Comparison of ENCODE assay signal across 32 mouse cellular contexts in genomic region chr2:27058251-27058650, GRCm38 (mm10). TPM values are rescaled to one million over a fixed set of nuclear protein-coding genes. Genes with fewer than 3 reads are reported as not detected.
A peak's percentile ranks its signal among the peaks of the same experiment; 100 is the strongest.
DNase-seq lines count a peak whose midpoint lies in the region; ATAC-seq and TF ChIP-seq lines count a peak whose summit lies in the region.
"Had no signal": no experiment of that assay in that cellular context is flagged by ENCODE, and none has a peak within 500 bp of the region (broad histone marks: within the 10 kb centered on the region; RNA-seq: fewer than 3 reads in every experiment).

No protein-coding gene starts in this region.

- 65% methylated on average over 4 of the region's 4 CpGs for WGBS in heart, postnatal 0 days
- WGBS in stomach, embryonic 15.5 days = 36% methylated on average over 4 of the region's 4 CpGs
- WGBS in stomach, postnatal 0 days = 35% methylated on average over 4 of the region's 4 CpGs
- WGBS in limb, embryonic 12.5 days = 21% methylated on average over 4 of the region's 4 CpGs
- 39% methylated on average over 4 of the region's 4 CpGs for WGBS in stomach, embryonic 16.5 days

- no peak for TF ChIP-seq CTCF in heart, postnatal 0 days (IDR thresholded peaks at IDR 0.05; ENCODE audit: low read depth)
- no peak for TF ChIP-seq CTCF in stomach, postnatal 0 days (IDR thresholded peaks at IDR 0.05; ENCODE audit: low read depth)

- H3K27ac ChIP-seq in heart, postnatal 0 days (ENCODE audit: low read depth) = no peak overlapping the region
- no peak overlapping the region for H3K27ac ChIP-seq in stomach, embryonic 15.5 days
- H3K27ac ChIP-seq in stomach, postnatal 0 days (replicated peaks) = no peak overlapping the region
- peak overlapping the region; percentile 71 for H3K27ac ChIP-seq in limb, embryonic 12.5 days
- H3K27ac ChIP-seq in stomach, embryonic 16.5 days (ENCODE audit: low read length) = no peak overlapping the region
- H3K27ac ChIP-seq: heart, embryonic 15.5 days; hindbrain, embryonic 14.5 days; liver, embryonic 15.5 days had no signal

- H3K9me3 ChIP-seq in heart, postnatal 0 days (replicated peaks; ENCODE audit: control insufficient read depth, low read length) = no peaks in the 10 kb centered on the region
- H3K9me3 ChIP-seq in stomach, embryonic 15.5 days = no peaks in the 10 kb centered on the region
- H3K9me3 ChIP-seq in stomach, postnatal 0 days (ENCODE audit: control insufficient read depth, low read length) = no peaks in the 10 kb centered on the region
- no peaks in the 10 kb centered on the region for H3K9me3 ChIP-seq in limb, embryonic 12.5 days
- no peaks in the 10 kb centered on the region for H3K9me3 ChIP-seq in stomach, embryonic 16.5 days (replicated peaks; ENCODE audit: control insufficient read depth, low read length)
- H3K9me3 ChIP-seq: heart, embryonic 15.5 days; liver, embryonic 15.5 days; lung, embryonic 15.5 days had no signal

- H3K36me3 ChIP-seq in heart, postnatal 0 days (replicated peaks; ENCODE audit: control insufficient read depth, insufficient read depth, low read length) = no peaks in the 10 kb centered on the region
- H3K36me3 ChIP-seq in stomach, embryonic 15.5 days = no peaks in the 10 kb centered on the region
- no peaks in the 10 kb centered on the region for H3K36me3 ChIP-seq in stomach, postnatal 0 days (ENCODE audit: control insufficient read depth, insufficient read depth, low read length)
- H3K36me3 ChIP-seq in limb, embryonic 12.5 days = no peaks in the 10 kb centered on the region
- no peaks in the 10 kb centered on the region for H3K36me3 ChIP-seq in stomach, embryonic 16.5 days (ENCODE audit: control insufficient read depth, insufficient read depth, low read length)
- H3K36me3 ChIP-seq: heart, embryonic 15.5 days; liver, embryonic 15.5 days; lung, embryonic 15.5 days had no signal

- no peak for TF ChIP-seq EP300 in heart, postnatal 0 days (IDR thresholded peaks at IDR 0.05; ENCODE audit: low read depth)
- TF ChIP-seq EP300 in stomach, postnatal 0 days (optimal IDR thresholded peaks at IDR 0.05) = no peak

- no peak for ATAC-seq in heart, postnatal 0 days (ENCODE audit: insufficient read depth, low read depth)
- no peak for ATAC-seq in stomach, embryonic 15.5 days (ENCODE audit: insufficient read depth, low FRiP score, low read depth)
- no peak for ATAC-seq in stomach, postnatal 0 days (ENCODE audit: low FRiP score, low TSS enrichment)
- ATAC-seq in limb, embryonic 12.5 days (ENCODE audit: insufficient number of reproducible peaks, insufficient read depth, low FRiP score, low TSS enrichment, low read depth) = no peak
- no peak for ATAC-seq in stomach, embryonic 16.5 days (ENCODE audit: insufficient read depth, low FRiP score)
- ATAC-seq: forebrain, embryonic 16.5 days; midbrain, embryonic 16.5 days; Patski had no signal

- H3K4me2 ChIP-seq in heart, postnatal 0 days (ENCODE audit: low read depth, low read length) = no peak overlapping the region
- H3K4me2 ChIP-seq in stomach, embryonic 15.5 days = peak overlapping the region; percentile 16; the same call in 1 of the 2 replicates
- no peak overlapping the region for H3K4me2 ChIP-seq in stomach, postnatal 0 days (replicated peaks; ENCODE audit: low read depth)
- H3K4me2 ChIP-seq in limb, embryonic 12.5 days = peak overlapping the region; percentile 36
- peak overlapping the region; percentile 18; the same call in 1 of the 2 replicates for H3K4me2 ChIP-seq in stomach, embryonic 16.5 days (ENCODE audit: low read depth, low read length)
- H3K4me2 ChIP-seq: heart, embryonic 15.5 days; hindbrain, embryonic 14.5 days; liver, embryonic 15.5 days; lung, embryonic 15.5 days; midbrain, embryonic 11.5 days had no signal

- no peak overlapping the region for H3K4me3 ChIP-seq in heart, postnatal 0 days (ENCODE audit: low read depth, low read length)
- H3K4me3 ChIP-seq in stomach, embryonic 15.5 days (replicated peaks) = no peak overlapping the region
- no peak overlapping the region for H3K4me3 ChIP-seq in stomach, postnatal 0 days (ENCODE audit: low read depth, low read length)
- H3K4me3 ChIP-seq in limb, embryonic 12.5 days (replicated peaks) = no peak overlapping the region
- H3K4me3 ChIP-seq in stomach, embryonic 16.5 days (replicated peaks; ENCODE audit: low read length) = no peak overlapping the region
- H3K4me3 ChIP-seq: heart, embryonic 15.5 days; liver, embryonic 15.5 days; lung, embryonic 15.5 days had no signal

- H3K4me1 ChIP-seq in heart, postnatal 0 days (ENCODE audit: control insufficient read depth, insufficient read depth) = peaks cover 13% of the 10 kb centered on the region; the same call in 1 of the 2 replicates
- peaks cover 15% of the 10 kb centered on the region for H3K4me1 ChIP-seq in stomach, embryonic 15.5 days
- 0 out of 2 replicates have a peak, but pooled peaks cover 2% of the 10 kb centered on the region for H3K4me1 ChIP-seq in stomach, postnatal 0 days (replicated peaks; ENCODE audit: control insufficient read depth, insufficient read depth)
- H3K4me1 ChIP-seq in limb, embryonic 12.5 days (replicated peaks) = peaks cover 29% of the 10 kb centered on the region
- peaks cover 14% of the 10 kb centered on the region; the same call in 1 of the 2 replicates for H3K4me1 ChIP-seq in stomach, embryonic 16.5 days (ENCODE audit: control insufficient read depth, insufficient read depth, low read length)

- H3K27me3 ChIP-seq in heart, postnatal 0 days (ENCODE audit: control insufficient read depth, insufficient read depth, low read length) = no peaks in the 10 kb centered on the region
- no peaks in the 10 kb centered on the region for H3K27me3 ChIP-seq in stomach, embryonic 15.5 days (replicated peaks)
- no peaks in the 10 kb centered on the region for H3K27me3 ChIP-seq in stomach, postnatal 0 days (ENCODE audit: control insufficient read depth, insufficient read depth, low read length)
- no peaks in the 10 kb centered on the region for H3K27me3 ChIP-seq in limb, embryonic 12.5 days
- no peaks in the 10 kb centered on the region for H3K27me3 ChIP-seq in stomach, embryonic 16.5 days (ENCODE audit: control insufficient read depth, insufficient read depth, low read length)
- H3K27me3 ChIP-seq: heart, embryonic 15.5 days; liver, embryonic 15.5 days; lung, embryonic 15.5 days had no signal

- peak overlapping the region; percentile 18; the same call in 1 of the 2 replicates for H3K9ac ChIP-seq in heart, postnatal 0 days (replicated peaks; ENCODE audit: low read depth, low read length)
- no peak overlapping the region for H3K9ac ChIP-seq in stomach, embryonic 15.5 days
- no peak overlapping the region for H3K9ac ChIP-seq in stomach, postnatal 0 days (ENCODE audit: low read length)
- no peak overlapping the region for H3K9ac ChIP-seq in limb, embryonic 12.5 days (replicated peaks)
- H3K9ac ChIP-seq in stomach, embryonic 16.5 days (ENCODE audit: low read length) = 0 out of 2 replicates have a peak overlapping the region, but pooled peaks have one; percentile 43
- H3K9ac ChIP-seq: heart, embryonic 15.5 days; hindbrain, embryonic 14.5 days; liver, embryonic 15.5 days; lung, embryonic 15.5 days had no signal

- DNase-seq in heart, postnatal 0 days (ENCODE audit: low spot score) = no peak
- DNase-seq in heart, adult 8-10 months (ENCODE audit: low spot score) = no peak
- no peak for DNase-seq in stomach, postnatal 0 days (ENCODE audit: low spot score)
- no peak for DNase-seq in adrenal gland, postnatal 25 days
- no peak for DNase-seq in T-cell, adult 2 months (ENCODE audit: low spot score)
- DNase-seq: adrenal gland, postnatal 14 days; cerebellum, adult 11-12 months; cerebellum, adult 9-11 months; heart, postnatal 36 days; kidney, adult 8-10 months; kidney, postnatal 14 days; layer of hippocampus, adult 9-11 months; right cerebral cortex, adult 18-20 months; spleen, adult 18-20 months; thymus, postnatal 4 days had no signal

RNA-seq across cellular contexts. Expression of gene Mymk, which starts 13.7 kb away (rescaled TPM):
- total RNA-seq in heart, postnatal 0 days (2014; rRNA removed; ENCODE audit: low replicate concordance) = not detected in 2 replicates
- polyA plus RNA-seq in heart, postnatal 0 days (2015; fragmentation: Nextera tagmentation; extraction: Ambion mirVana) = 0.08 and 0.10 TPM in 2 replicates
- not detected for total RNA-seq in heart, adult 8-10 months (2022)
- polyA plus RNA-seq in stomach, embryonic 15.5 days (2015; fragmentation: Nextera tagmentation; extraction: Ambion mirVana) = 0.28 and 1.3 TPM in 2 replicates
- polyA plus RNA-seq in stomach, postnatal 0 days (2015; fragmentation: Nextera tagmentation; extraction: Ambion mirVana) = 0.55 and 1.1 TPM in 2 replicates
- polyA plus RNA-seq in limb, embryonic 12.5 days (2016; fragmentation: Nextera tagmentation; extraction: Ambion mirVana) = 16.9 and 24.6 TPM in 2 replicates
- 0.60 and 9.8 TPM in 2 replicates for polyA plus RNA-seq in stomach, embryonic 16.5 days (2015; fragmentation: Nextera tagmentation; extraction: Ambion mirVana)
- not detected in 2 replicates for total RNA-seq in adrenal gland, postnatal 25 days (2021)
- total RNA-seq: adrenal gland, postnatal 14 days; heart, postnatal 36 days; liver, adult 2 months; megakaryocyte, adult 5-6 weeks; MEL; neutrophil, adult 5-6 weeks had no signal
- polyA plus RNA-seq: forebrain, embryonic 11.5 days; forebrain, embryonic 16.5 days; liver, adult 2 months; midbrain, embryonic 11.5 days; midbrain, embryonic 16.5 days; testis, adult 2 months had no signal

RNA-seq across cellular contexts. Expression of gene Adamtsl2, which starts 20.9 kb away (rescaled TPM):
- 17.7 and 21.9 TPM in 2 replicates for total RNA-seq in heart, postnatal 0 days (2014; rRNA removed; ENCODE audit: low replicate concordance)
- 7.2 and 7.7 TPM in 2 replicates for polyA plus RNA-seq in heart, postnatal 0 days (2015; fragmentation: Nextera tagmentation; extraction: Ambion mirVana)
- total RNA-seq in heart, adult 8-10 months (2022) = 1 to 10 TPM; 4.4 to 6.6 (median 5.1) TPM
- polyA plus RNA-seq in stomach, embryonic 15.5 days (2015; fragmentation: Nextera tagmentation; extraction: Ambion mirVana) = 3.0 and 3.8 TPM in 2 replicates
- polyA plus RNA-seq in stomach, postnatal 0 days (2015; fragmentation: Nextera tagmentation; extraction: Ambion mirVana) = 1.4 and 3.4 TPM in 2 replicates
- polyA plus RNA-seq in limb, embryonic 12.5 days (2016; fragmentation: Nextera tagmentation; extraction: Ambion mirVana) = 11.8 and 12.3 TPM in 2 replicates
- 3.6 and 4.0 TPM in 2 replicates for polyA plus RNA-seq in stomach, embryonic 16.5 days (2015; fragmentation: Nextera tagmentation; extraction: Ambion mirVana)
- total RNA-seq in adrenal gland, postnatal 25 days (2021) = 17.4 and 17.9 TPM in 2 replicates
- total RNA-seq: megakaryocyte, adult 5-6 weeks; MEL; neutrophil, adult 5-6 weeks had no signal

RNA-seq across cellular contexts. Expression of gene Slc2a6, which starts 30.5 kb away (rescaled TPM):
- 0.66 and 0.80 TPM in 2 replicates for total RNA-seq in heart, postnatal 0 days (2014; rRNA removed; ENCODE audit: low replicate concordance)
- 0.10 and 0.14 TPM in 2 replicates for polyA plus RNA-seq in heart, postnatal 0 days (2015; fragmentation: Nextera tagmentation; extraction: Ambion mirVana)
- 1 to 10 TPM in 1 of 4 experiments, under 1 TPM in 3; 0.27 to 1.5 (median 0.56) TPM for total RNA-seq in heart, adult 8-10 months (2022)
- 1.1 and 1.3 TPM in 2 replicates for polyA plus RNA-seq in stomach, embryonic 15.5 days (2015; fragmentation: Nextera tagmentation; extraction: Ambion mirVana)
- 2.0 and 2.7 TPM in 2 replicates for polyA plus RNA-seq in stomach, postnatal 0 days (2015; fragmentation: Nextera tagmentation; extraction: Ambion mirVana)
- 1.5 and 1.8 TPM in 2 replicates for polyA plus RNA-seq in limb, embryonic 12.5 days (2016; fragmentation: Nextera tagmentation; extraction: Ambion mirVana)
- polyA plus RNA-seq in stomach, embryonic 16.5 days (2015; fragmentation: Nextera tagmentation; extraction: Ambion mirVana) = 0.77 and 1.2 TPM in 2 replicates
- 0.71 and 0.97 TPM in 2 replicates for total RNA-seq in adrenal gland, postnatal 25 days (2021)

RNA-seq across cellular contexts. Expression of gene Cacfd1, which starts 48.5 kb away (rescaled TPM):
- 11.9 and 26.6 TPM in 2 replicates for total RNA-seq in heart, postnatal 0 days (2014; rRNA removed; ENCODE audit: low replicate concordance)
- polyA plus RNA-seq in heart, postnatal 0 days (2015; fragmentation: Nextera tagmentation; extraction: Ambion mirVana) = 34.6 and 37.3 TPM in 2 replicates
- 10 to 100 TPM; 44.4 to 51.6 (median 48.5) TPM for total RNA-seq in heart, adult 8-10 months (2022)
- 61.6 and 65.4 TPM in 2 replicates for polyA plus RNA-seq in stomach, embryonic 15.5 days (2015; fragmentation: Nextera tagmentation; extraction: Ambion mirVana)
- 35.1 and 37.7 TPM in 2 replicates for polyA plus RNA-seq in stomach, postnatal 0 days (2015; fragmentation: Nextera tagmentation; extraction: Ambion mirVana)
- 96.5 and 100 TPM in 2 replicates for polyA plus RNA-seq in limb, embryonic 12.5 days (2016; fragmentation: Nextera tagmentation; extraction: Ambion mirVana)
- polyA plus RNA-seq in stomach, embryonic 16.5 days (2015; fragmentation: Nextera tagmentation; extraction: Ambion mirVana) = 60.7 and 63.4 TPM in 2 replicates
- 47.5 and 53.5 TPM in 2 replicates for total RNA-seq in adrenal gland, postnatal 25 days (2021)

Comparison
In these comparisons a context has a peak if more than half of its experiments do, and no peak if none do; other contexts are left out.
1. H3K4me2 ChIP-seq: peak in stomach, embryonic 15.5 days (single experiment), limb, embryonic 12.5 days (single experiment) and stomach, embryonic 16.5 days (single experiment); none in heart, postnatal 0 days (single experiment) and stomach, postnatal 0 days (single experiment).
2. H3K9ac ChIP-seq: peak in heart, postnatal 0 days (single experiment) and stomach, embryonic 16.5 days (single experiment); none in stomach, embryonic 15.5 days (single experiment), stomach, postnatal 0 days (single experiment) and limb, embryonic 12.5 days (single experiment).